Mouse (Mus musculus) adrenal gland, adult 2 months (tissue): ENCODE data around the gene Polr2h. TPM values are rescaled to one million over a fixed set of nuclear protein-coding genes. Genes with fewer than 3 reads are reported as not detected.
A peak's percentile ranks its signal among the peaks of the same experiment; 100 is the strongest.

Experiments
- DNase-seq: peaks from one replicate; pipeline ENCODE4 v3.0.0; 2021
- polyA plus RNA-seq: library from polyadenylated mRNA; depleted of rRNA; stranded (reverse); fragments of >200 nt; gene quantifications from 2 replicates; pipeline ENCODE4 v1.2.3, GENCODE M21; 2012
- total RNA-seq, 2 experiments: library from RNA; stranded (reverse); gene quantifications; 2 replicates each; pipeline ENCODE4 v1.2.3; 2021

The Polr2h gene
- total and polyA plus RNA-seq, 3 experiments, result 9.3 to 45.2 (median 31.2) TPM

GRCm38 (mm10) chr16:20701729-20702521, 15.5 kb upstream of the Polr2h start:
- DNase-seq, result no peak

- DNase-seq, result peak; percentile 92
These were observed 15.0 kb upstream of the Polr2h start for GRCm38 (mm10) chr16:20702522-20702893.

GRCm38 (mm10) chr16:20703071-20703470, 14.4 kb upstream of the Polr2h start:
- no peak for DNase-seq

GRCm38 (mm10) chr16:20703699-20704400, 13.6 kb upstream of the Polr2h start:
- DNase-seq, result no peak

- DNase-seq, result no peak
These were observed 11.7 kb upstream of the Polr2h start for GRCm38 (mm10) chr16:20705786-20706185.

- DNase-seq, result peak; percentile 70
These were observed 10.9 kb upstream of the Polr2h start for GRCm38 (mm10) chr16:20706407-20707055.

- no peak for DNase-seq
These were observed 9.1 kb upstream of the Polr2h start for GRCm38 (mm10) chr16:20708220-20708938.

- no peak for DNase-seq
These were observed 8.3 kb upstream of the Polr2h start for GRCm38 (mm10) chr16:20708939-20709734.

GRCm38 (mm10) chr16:20710370-20710769, 7.1 kb upstream of the Polr2h start:
- no peak for DNase-seq

- no peak for DNase-seq
These were observed 6.7 kb upstream of the Polr2h start for GRCm38 (mm10) chr16:20710810-20711209.

- no peak for DNase-seq
These were observed 5.3 kb upstream of the Polr2h start for GRCm38 (mm10) chr16:20712190-20712589.

- DNase-seq, result no peak
These were observed 4.6 kb upstream of the Polr2h start for GRCm38 (mm10) chr16:20712889-20713288.

- no peak for DNase-seq
These were observed 3.0 kb upstream of the Polr2h start for GRCm38 (mm10) chr16:20714307-20715080.

GRCm38 (mm10) chr16:20715161-20715560, 2.3 kb upstream of the Polr2h start:
- DNase-seq, result no peak

GRCm38 (mm10) chr16:20715566-20715965, 1.9 kb upstream of the Polr2h start:
- no peak for DNase-seq

GRCm38 (mm10) chr16:20715976-20716840, 1.3 kb upstream of the Polr2h start:
- peak; percentile 93 for DNase-seq

- no peak for DNase-seq
These were observed 654 bp upstream of the Polr2h start for GRCm38 (mm10) chr16:20716841-20717180.

GRCm38 (mm10) chr16:20717978-20718670, 659 bp downstream of the Polr2h start:
- DNase-seq, result no peak

- peak; percentile 73 for DNase-seq
These were observed 4.3 kb downstream of the Polr2h start for GRCm38 (mm10) chr16:20721808-20722207.
